Mouse (Mus musculus) limb, embryonic 12.5 days (tissue): Measurements from ENCODE around the gene Gbp9. TPM values are rescaled to one million over a fixed set of nuclear protein-coding genes. Genes with fewer than 3 reads are reported as not detected.
"Not testable (repeated sequence)": the region's sequence is repeated elsewhere in the genome, so short reads cannot be mapped to it uniquely, and the experiment has no call there.

Experiments used
- ATAC-seq: fragments of 200-750 bp; cut with Nextera tagmentation; 2 replicates; pipeline ENCODE4 v1.8.0; 2017; ENCODE audit warnings: low read depth, moderate TSS enrichment; ENCODE audit not compliant: insufficient number of reproducible peaks, insufficient read depth, low FRiP score, low TSS enrichment
- H3K27ac ChIP-seq: fragments of 300-500 bp; sonication (generic); 2 replicates; pipeline ENCODE4 v1.5.1; 2016; ENCODE audit warnings: mild to moderate bottlenecking, moderate library complexity
- H3K27me3 ChIP-seq: fragments of 300-500 bp; sonication (generic); 2 replicates; pipeline ENCODE4 v1.6.1; 2016; ENCODE audit warnings: mild to moderate bottlenecking, moderate library complexity
- H3K36me3 ChIP-seq: fragments of 300-500 bp; sonication (generic); 2 replicates; pipeline ENCODE4 v1.6.1; 2016; ENCODE audit warnings: mild to moderate bottlenecking, moderate library complexity
- H3K4me1 ChIP-seq: fragments of 300-500 bp; sonication (generic); replicated peaks from 2 replicates; pipeline ENCODE4 v1.6.1; 2016
- H3K4me2 ChIP-seq: fragments of 300-500 bp; sonication (generic); 2 replicates; pipeline ENCODE4 v1.6.1; 2016; ENCODE audit warnings: mild to moderate bottlenecking, moderate library complexity
- H3K4me3 ChIP-seq: fragments of 300-500 bp; sonication (generic); replicated peaks from 2 replicates; pipeline ENCODE4 v1.5.1; 2016; ENCODE audit warnings: mild to moderate bottlenecking
- H3K9ac ChIP-seq: fragments of 300-500 bp; sonication (generic); replicated peaks from 2 replicates; pipeline ENCODE4 v1.6.1; 2016; ENCODE audit warnings: mild to moderate bottlenecking, moderate library complexity
- H3K9me3 ChIP-seq: fragments of 300-500 bp; sonication (generic); 2 replicates; pipeline ENCODE4 v1.6.1; 2016; ENCODE audit warnings: mild to moderate bottlenecking, moderate library complexity
- WGBS: fragments of 180-500 bp; shearing (Covaris S2); methylation state at CpG from one replicate; pipeline ENCODE4 v1.1.7; 2016; 5-methylcytosine and 5-hydroxymethylcytosine counted together
- polyA plus RNA-seq: library from polyadenylated mRNA; unstranded; fragments of >200 nt; fragmentation: Nextera tagmentation; extraction: Ambion mirVana; gene quantifications from 2 replicates; pipeline ENCODE4 v1.2.1, GENCODE M21; 2016

Gbp9 gene
- 1.4 and 1.7 TPM in 2 replicates for polyA plus RNA-seq

- ATAC-seq, H3K9ac ChIP-seq, H3K4me1 ChIP-seq, H3K27me3 ChIP-seq, H3K4me2 ChIP-seq, H3K27ac ChIP-seq, H3K4me3 ChIP-seq, H3K36me3 ChIP-seq, H3K9me3 ChIP-seq: not testable (repeated sequence)
- 26% methylated on average over 2 of the region's 2 CpGs for WGBS
Observed at GRCm38 (mm10) chr5:105139409-105140088, at the start of gene Gbp9, which contains the start of the genes Gbp8 and Gbp4. Gene Gbp9 (minus strand): TSS chr5:105139539. Gene Gbp8 (minus strand): TSS chr5:105139540. Gene Gbp4 (minus strand): TSS chr5:105139586.

DNA sequence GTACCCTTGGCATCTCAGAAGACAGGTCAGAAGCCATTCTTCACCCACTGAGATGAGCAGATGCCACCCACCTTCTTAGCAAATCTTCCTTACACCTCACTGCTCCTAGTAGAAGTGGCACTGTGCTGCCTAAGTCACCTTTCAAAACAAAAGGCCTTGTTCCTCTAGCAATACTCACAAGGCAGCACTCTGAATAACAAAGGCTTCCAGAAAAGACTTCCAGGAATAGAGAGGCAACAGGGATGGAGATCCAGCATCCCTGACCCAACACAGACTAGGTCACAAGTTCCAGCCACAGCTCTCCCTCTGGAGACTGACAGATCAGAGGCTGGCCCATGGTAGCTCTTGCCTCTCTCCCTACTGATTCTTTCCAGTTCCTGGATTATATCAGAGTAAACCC lies 42.1 kb upstream of the Gbp9 start:
- Histone ChIP-seq H3K27ac (no peak overlapping the region), H3K36me3 (no peaks in the 10 kb centered on the region), H3K9me3 (no peaks in the 10 kb centered on the region), H3K4me3 (no peak overlapping the region), H3K4me1 (no peaks in the 10 kb centered on the region), H3K9ac (no peak overlapping the region), H3K27me3 (no peaks in the 10 kb centered on the region), H3K4me2 (no peak overlapping the region)
- no peak for ATAC-seq

- H3K27me3 ChIP-seq, result no peaks in the 10 kb centered on the region
- H3K9ac ChIP-seq, result no peak overlapping the region
- no peaks in the 10 kb centered on the region for H3K4me1 ChIP-seq
- no peaks in the 10 kb centered on the region for H3K9me3 ChIP-seq
- H3K4me2 ChIP-seq, result no peak overlapping the region
- ATAC-seq, result no peak
- H3K27ac ChIP-seq, result no peak overlapping the region
- H3K36me3 ChIP-seq, result no peaks in the 10 kb centered on the region
- 88% methylated on average over 5 of the region's 5 CpGs for WGBS
- no peak overlapping the region for H3K4me3 ChIP-seq
Observed at GRCm38 (mm10) chr5:105156582-105156981, 17.2 kb upstream of the Gbp9 start.

DNA sequence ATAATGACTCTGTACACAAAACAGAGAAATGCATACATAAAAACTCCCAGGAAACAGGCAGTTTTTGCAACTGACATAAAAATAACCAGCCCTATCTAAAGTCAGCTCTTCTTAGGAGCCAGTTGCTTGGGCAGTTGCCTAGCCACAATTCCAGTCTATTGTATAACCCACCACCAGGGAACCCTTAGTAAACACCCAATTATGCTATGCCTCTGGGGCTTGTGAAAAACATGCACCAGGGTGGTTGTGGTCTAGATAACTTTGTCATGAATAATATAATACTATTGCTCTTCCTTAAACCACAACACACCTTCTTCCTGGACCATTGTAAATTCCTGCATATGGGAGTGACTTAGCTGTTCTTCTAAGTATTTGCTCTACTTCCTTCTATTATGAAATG lies 14.7 kb upstream of the Gbp9 start:
- H3K4me3 ChIP-seq, result no peak overlapping the region
- no peaks in the 10 kb centered on the region for H3K36me3 ChIP-seq
- no peaks in the 10 kb centered on the region for H3K9me3 ChIP-seq
- no peaks in the 10 kb centered on the region for H3K27me3 ChIP-seq
- H3K4me2 ChIP-seq, result no peak overlapping the region
- H3K9ac ChIP-seq, result no peak overlapping the region
- no peak overlapping the region for H3K27ac ChIP-seq
- ATAC-seq, result no peak
- H3K4me1 ChIP-seq, result no peaks in the 10 kb centered on the region

DNA sequence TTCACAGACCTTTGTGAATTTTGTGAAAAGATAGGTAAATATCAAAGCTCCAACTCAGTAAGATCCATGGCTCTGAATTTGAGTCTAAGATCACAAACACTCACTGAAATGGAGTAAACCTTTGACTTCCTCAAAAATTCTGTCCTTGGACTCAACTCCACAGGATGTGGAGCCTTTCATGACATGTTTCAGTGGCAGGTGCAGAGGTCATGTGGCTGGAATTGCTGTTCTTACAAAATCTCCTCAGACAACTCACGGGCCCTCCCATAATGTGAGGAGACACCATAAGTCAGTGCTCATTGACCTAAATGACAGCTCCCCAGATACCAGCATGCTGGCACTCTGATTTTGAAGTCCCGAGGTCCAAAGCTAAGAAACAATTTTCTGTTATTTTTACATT lies 8.7 kb upstream of the Gbp9 start:
- not testable (repeated sequence) for H3K9me3 ChIP-seq, H3K36me3 ChIP-seq, H3K4me1 ChIP-seq, H3K4me2 ChIP-seq, ATAC-seq, H3K9ac ChIP-seq, H3K4me3 ChIP-seq, H3K27ac ChIP-seq, H3K27me3 ChIP-seq
- 69% methylated on average over 2 of the region's 2 CpGs for WGBS

DNA sequence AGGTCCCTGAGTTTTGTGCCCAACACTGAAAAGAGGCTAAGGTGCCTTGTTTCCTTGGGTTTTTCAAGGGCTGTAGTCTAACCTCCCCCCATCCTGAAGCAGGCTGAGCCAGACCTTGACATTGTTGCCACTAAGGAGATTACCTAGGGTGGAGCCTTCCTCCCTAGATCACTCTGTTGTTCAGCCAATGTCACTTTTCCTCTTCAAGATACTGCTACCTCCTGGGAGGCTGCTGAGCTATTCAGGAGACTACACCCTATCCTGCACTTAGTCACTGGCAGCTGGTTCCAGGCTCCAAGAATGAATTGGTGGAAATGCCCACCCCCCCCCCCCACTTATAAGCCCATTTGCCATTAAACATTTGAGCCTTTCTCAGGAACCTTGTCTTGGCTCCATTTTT lies 7.1 kb upstream of the Gbp9 start:
- Histone ChIP-seq H3K9me3 (no peaks in the 10 kb centered on the region), H3K9ac (no peak overlapping the region), H3K4me1 (no peaks in the 10 kb centered on the region), H3K27me3 (no peaks in the 10 kb centered on the region), H3K27ac (no peak overlapping the region), H3K36me3 (no peaks in the 10 kb centered on the region), H3K4me2 (no peak overlapping the region), H3K4me3 (no peak overlapping the region)
- ATAC-seq, result no peak

- not testable (repeated sequence) for H3K27ac ChIP-seq
Observed at GRCm38 (mm10) chr5:105145731-105146130, 6.4 kb upstream of the Gbp9 start.

GRCm38 (mm10) chr5:105140089-105140810 lies 911 bp upstream of the Gbp9 start:
- H3K4me3 ChIP-seq, H3K4me1 ChIP-seq, ATAC-seq, H3K27ac ChIP-seq, H3K36me3 ChIP-seq, H3K9me3 ChIP-seq, H3K4me2 ChIP-seq, H3K27me3 ChIP-seq, H3K9ac ChIP-seq: not testable (repeated sequence)
- WGBS, result 65% methylated on average over 2 of the region's 2 CpGs

More at GRCm38 (mm10) chr5:105145731-105146130, 6.4 kb upstream of the Gbp9 start:
- H3K4me3 ChIP-seq, H3K4me1 ChIP-seq, H3K27me3 ChIP-seq, H3K36me3 ChIP-seq, H3K4me2 ChIP-seq, H3K9me3 ChIP-seq, H3K9ac ChIP-seq, ATAC-seq: not testable (repeated sequence)
- WGBS, result 62% methylated on average over 3 of the region's 3 CpGs

- Histone ChIP-seq H3K9me3 (no peaks in the 10 kb centered on the region), H3K27me3 (no peaks in the 10 kb centered on the region), H3K36me3 (no peaks in the 10 kb centered on the region), H3K9ac (no peak overlapping the region), H3K4me3 (no peak overlapping the region), H3K27ac (no peak overlapping the region), H3K4me1 (no peaks in the 10 kb centered on the region), H3K4me2 (no peak overlapping the region)
- WGBS, result 86% methylated on average over 1 of the region's 1 CpGs
- ATAC-seq, result no peak
Observed at GRCm38 (mm10) chr5:105138906-105139305, 433 bp downstream of the Gbp9 start.

DNA sequence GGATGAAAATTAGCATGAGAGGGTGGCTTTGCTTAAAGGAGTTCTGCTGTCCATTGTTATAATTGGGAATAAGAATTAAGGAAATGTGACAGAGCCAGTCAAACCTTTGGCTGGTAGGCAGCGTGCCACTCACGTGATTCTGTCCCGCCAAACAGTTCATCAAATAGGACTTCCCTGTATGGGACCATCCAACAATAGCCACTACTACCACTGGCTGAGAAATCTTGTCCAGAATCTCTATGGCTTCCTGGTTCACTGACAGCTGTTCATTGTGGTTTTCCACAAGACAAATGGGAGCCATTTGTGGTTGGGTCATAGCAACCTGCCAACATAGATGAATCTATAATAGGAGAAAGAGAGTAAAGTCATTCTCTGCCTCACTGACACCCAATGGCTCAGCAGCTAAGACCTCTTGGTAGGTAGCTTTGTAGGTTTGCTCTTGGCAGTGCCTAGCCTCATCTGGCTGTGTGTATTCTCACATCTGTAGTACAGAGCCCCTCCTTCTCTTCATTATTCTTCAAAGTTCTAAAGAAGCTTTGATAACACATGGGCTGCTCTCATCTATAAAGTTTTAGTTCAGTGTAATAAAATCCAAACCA lies 2.5 kb downstream of the Gbp9 start:
- H3K27me3 ChIP-seq, ATAC-seq, H3K36me3 ChIP-seq, H3K27ac ChIP-seq, H3K9me3 ChIP-seq, H3K4me1 ChIP-seq, H3K4me2 ChIP-seq, H3K9ac ChIP-seq, H3K4me3 ChIP-seq: not testable (repeated sequence)
- WGBS, result 87% methylated on average over 3 of the region's 3 CpGs

DNA sequence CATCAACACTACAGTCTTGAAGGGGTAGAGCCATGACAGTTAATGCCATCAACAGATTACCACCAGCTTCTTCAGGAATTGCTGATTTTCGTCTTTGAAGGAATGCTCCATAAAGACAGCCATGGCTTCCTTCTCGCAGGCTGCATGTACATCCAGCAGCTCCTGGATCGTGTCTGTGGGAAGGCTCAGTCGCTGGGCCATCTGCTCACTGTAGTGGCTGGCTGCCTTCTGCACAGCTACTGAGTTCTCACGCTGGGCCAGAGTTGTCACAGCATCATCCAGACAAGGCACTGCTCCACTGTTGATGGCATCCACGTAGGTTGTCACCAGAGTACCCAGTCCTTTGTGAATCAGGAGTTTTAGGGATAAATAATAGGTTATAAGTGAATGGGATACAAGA lies 17.6 kb downstream of the Gbp9 start:
- H3K27ac ChIP-seq, H3K4me2 ChIP-seq, H3K27me3 ChIP-seq, H3K4me1 ChIP-seq, H3K9ac ChIP-seq, H3K4me3 ChIP-seq, H3K36me3 ChIP-seq, ATAC-seq, H3K9me3 ChIP-seq: not testable (repeated sequence)
- 73% methylated on average over 6 of the region's 6 CpGs for WGBS
